Mouse (Mus musculus): Measurements from ENCODE around the gene Nt5dc1.

GRCm38 (mm10) chr10:34317217-34317606, 101.1 kb downstream of the Nt5dc1 start:
- TF ChIP-seq CTCF (IDR thresholded peaks at IDR 0.05; ENCODE audit: insufficient read depth, low read length) = no peak
- no peak for TF ChIP-seq POLR2A (IDR thresholded peaks at IDR 0.05; ENCODE audit: borderline replicate concordance, extremely low read depth, low read depth, low read length)

Data from lung, adult 2 months (tissue).